Mouse (Mus musculus) heart, adult 8-10 months (tissue): ENCODE results near the gene Arl15. TPM values are rescaled to one million over a fixed set of nuclear protein-coding genes. Genes with fewer than 3 reads are reported as not detected.

Experiments
- DNase-seq: peaks from one replicate; pipeline ENCODE4 v3.0.0; 2022; ENCODE audit warnings: low spot score
- total RNA-seq, 4 experiments: library from RNA; stranded (reverse); gene quantifications; 2 replicates each; pipeline ENCODE4 v1.2.4; 2022

Arl15 gene
- total RNA-seq, 4 experiments from 2014 or later: 7.1 to 8.2 (median 8.0) TPM

DNA sequence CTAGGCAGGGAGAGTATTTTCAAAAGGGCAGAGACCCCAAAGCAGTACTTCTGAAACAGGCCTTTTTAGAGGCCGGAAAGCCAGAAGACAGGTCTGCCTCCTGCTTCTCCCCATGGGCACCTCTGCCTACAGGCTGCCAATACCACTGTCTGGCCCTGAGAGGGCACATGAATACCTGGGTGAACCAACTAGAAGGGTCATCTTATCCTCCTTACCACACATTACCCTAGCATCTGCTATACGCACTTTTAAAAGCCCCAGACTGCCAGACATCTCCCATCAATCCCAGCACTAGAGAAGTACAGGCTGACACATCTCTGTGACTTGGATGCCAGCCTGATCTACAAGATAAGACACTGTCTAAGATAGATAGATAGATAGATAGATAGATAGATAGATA, 259.0 kb downstream of the Arl15 start:
- DNase-seq: no peak

DNA sequence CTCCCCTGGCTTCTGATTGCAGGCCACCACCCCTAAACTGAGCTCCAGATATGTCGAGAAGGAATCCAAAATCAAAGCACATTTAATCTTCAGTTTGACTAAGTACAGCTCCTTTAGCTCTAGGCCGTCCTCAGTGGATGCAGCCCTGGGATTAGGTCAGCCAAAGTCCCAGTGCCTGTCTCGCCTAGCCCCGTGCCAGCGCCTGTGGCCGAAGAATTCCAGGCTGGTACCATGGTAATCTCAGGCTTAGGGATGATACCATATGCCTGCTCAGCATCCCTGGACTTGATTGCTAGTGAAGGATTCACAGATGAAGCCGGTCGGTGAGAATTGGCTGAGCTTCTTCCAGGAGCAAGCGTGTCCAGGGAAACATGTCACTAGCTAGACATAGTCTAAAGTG, 261.4 kb downstream of the Arl15 start:
- no peak for DNase-seq

- no peak for DNase-seq
Observed at GRCm38 (mm10) chr13:114060258-114060657, 266.0 kb downstream of the Arl15 start.

DNA sequence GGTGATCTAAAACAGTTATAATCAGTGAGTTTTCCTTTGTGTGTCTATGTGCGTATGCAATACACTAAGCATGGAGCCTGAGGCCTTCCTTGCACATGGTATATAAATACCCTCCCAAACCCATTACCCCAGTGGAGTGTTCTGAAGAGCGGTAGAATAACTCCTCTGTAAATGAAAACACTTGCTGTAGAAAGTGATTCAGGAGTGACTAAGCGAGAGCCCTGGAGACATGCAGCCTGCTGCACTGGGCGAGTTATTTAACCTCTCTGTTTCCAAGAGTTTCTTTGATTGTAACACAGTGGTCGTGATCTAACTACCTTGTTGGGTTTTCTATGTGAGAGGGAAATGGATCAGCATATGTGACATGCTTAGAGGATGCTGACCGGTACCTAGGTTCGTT, 266.9 kb downstream of the Arl15 start:
- DNase-seq: no peak

- peak; percentile 10 for DNase-seq
Observed at GRCm38 (mm10) chr13:114064069-114064468, 269.8 kb downstream of the Arl15 start.

DNA sequence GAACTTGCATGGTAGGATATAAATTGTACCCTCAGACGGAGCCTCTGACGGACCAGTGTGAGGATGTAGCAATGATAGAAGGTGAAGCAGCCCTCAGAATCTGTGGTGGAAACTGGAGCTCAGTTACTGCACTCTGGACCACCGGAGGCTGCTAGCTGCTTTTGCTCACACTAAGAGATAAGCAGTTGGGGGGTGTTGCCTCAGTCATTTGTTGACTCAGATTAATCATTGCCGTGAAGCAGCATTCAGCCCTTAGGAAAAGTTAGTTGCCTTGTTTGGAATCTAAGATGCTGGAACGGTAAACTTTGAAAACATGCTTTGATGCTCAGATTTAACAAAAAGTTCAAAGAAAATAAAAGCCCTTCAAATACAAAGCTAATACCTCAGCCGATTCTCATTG, 270.7 kb downstream of the Arl15 start:
- DNase-seq: no peak

DNA sequence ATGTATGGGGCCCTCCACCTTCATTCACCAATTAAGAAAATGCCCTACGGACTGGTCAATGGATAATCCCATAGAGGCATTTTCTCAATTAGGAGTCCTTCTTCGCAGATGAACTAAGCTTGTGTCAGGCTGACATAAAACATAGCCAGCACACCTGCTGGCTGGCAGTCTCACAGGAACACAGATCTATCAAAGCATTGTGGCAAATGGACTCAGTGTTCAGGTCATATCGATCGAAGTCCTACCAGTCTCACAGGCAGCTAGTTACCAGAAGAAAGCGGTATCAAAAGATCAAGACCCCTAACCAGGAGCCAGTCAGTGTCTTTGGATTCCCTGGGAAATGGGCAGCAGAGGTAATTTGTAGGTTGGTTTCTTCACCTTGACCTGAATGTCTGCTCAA, 274.1 kb downstream of the Arl15 start:
- DNase-seq: no peak

- DNase-seq: no peak
Observed at GRCm38 (mm10) chr13:114071439-114071838, 277.1 kb downstream of the Arl15 start.

DNA sequence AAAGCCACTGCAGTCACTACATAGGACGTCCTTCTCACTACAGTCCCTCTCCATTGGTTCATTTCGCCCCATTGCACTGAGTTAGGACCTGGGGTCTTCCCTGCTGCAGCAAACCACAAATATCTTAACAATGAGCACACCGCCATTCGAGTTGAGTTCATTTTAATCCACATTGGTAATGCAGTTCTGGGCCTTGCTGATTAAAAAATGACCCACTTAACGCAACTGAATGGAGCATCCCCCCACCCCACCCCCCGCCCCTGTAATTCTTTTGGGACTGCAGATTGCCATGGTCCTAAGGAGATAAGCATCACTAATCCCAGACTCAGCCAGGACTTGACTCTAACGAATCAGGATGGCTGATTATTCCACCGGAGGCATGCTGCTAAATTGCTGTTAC, 280.2 kb downstream of the Arl15 start:
- no peak for DNase-seq

- peak; percentile 48 for DNase-seq
Observed at GRCm38 (mm10) chr13:114075724-114076384, 281.5 kb downstream of the Arl15 start.

DNA sequence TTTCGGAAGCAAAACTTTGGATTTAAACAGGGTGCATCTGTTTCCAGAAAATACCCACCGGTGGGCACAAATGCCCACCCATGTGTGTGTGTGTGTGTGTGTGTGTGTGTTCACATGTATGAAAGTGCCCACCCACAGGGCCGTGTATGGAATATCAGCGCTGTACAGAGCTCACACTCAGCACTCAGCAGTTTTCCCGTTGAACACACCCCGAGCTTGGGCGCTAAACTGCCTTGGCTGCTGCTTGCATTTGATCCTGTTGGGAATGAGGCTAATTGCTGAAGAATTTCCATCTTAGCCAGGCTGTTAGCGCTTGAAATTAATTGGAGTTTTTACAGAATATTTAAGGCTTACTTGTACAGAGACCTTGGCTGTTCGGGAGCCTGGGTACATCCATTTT, 282.9 kb downstream of the Arl15 start:
- DNase-seq: no peak

- DNase-seq: no peak
Observed at GRCm38 (mm10) chr13:114077584-114078270, 283.4 kb downstream of the Arl15 start.

DNA sequence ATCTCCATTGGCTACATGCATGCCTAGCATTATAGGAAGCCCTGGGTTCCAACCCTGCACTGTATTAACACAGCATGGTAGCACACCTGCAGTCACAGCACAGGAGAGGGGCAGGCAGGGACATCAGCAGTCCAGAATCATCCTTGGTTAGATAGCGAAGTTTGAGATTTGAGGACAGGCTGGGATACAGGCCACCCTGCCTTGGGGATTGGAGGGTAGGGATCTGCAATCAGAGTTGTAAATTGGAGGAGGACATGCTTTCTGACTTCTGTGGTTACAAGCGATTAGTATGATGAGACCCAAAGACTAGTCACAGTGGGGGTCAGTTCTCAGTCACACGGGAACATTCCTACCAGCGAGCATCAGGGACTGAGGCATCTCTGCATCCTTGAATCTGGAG, 284.5 kb downstream of the Arl15 start:
- DNase-seq: no peak

- DNase-seq: no peak
Observed at GRCm38 (mm10) chr13:114079751-114080150, 285.4 kb downstream of the Arl15 start.

GRCm38 (mm10) chr13:114080491-114080890, 286.2 kb downstream of the Arl15 start:
- no peak for DNase-seq

DNA sequence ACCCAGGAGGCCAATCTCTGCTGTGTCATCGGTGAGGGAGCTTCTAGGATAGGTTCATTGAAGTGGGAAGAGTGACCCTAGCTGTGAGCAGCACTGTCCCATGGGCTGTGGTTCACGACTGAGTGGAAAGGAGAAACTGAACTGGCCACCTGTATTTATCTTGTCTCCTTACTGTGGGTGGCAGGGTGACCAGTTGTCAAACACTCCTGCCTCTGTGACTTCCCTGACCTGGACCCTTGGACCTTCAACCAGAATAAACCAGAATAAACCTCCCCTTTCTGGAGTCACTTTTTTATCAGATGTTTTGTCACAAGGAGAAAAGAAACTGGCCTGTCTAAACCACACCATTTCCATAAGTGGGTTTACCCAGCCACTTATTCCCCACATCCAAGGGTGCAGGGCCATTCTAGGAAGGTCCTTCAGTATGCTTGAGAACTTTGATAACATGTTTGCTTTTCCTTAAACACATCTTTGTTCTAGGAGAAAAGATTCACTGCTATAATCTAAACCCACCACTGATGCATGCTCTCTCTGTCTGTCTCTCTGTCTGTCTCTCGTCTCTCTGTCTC, 289.3 kb downstream of the Arl15 start:
- DNase-seq: no peak

GRCm38 (mm10) chr13:114085442-114085841, 291.1 kb downstream of the Arl15 start:
- no peak for DNase-seq

GRCm38 (mm10) chr13:114086325-114086724, 292.0 kb downstream of the Arl15 start:
- no peak for DNase-seq

GRCm38 (mm10) chr13:114086801-114087200, 292.5 kb downstream of the Arl15 start:
- DNase-seq: no peak

- DNase-seq: no peak
Observed at GRCm38 (mm10) chr13:114087696-114088465, 293.6 kb downstream of the Arl15 start.

DNA sequence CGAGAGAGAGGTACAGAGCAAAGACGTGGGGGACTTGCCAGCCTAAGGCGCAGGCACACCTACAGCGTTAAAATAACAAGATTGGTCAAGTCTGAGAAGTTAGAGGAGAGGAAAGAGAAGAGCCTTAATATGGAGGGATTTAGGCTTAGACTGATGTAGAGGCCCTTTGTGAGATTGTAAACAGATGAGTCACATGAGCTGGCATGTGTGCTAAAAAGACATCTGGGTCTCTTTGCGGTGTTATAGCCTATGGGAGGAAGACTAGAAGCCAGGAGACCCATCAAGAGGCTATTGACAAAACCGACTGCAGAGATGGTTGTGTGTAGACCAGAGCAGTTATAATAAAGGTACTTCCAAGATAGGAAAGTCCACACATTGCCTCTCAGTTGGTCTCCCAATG, 296.5 kb downstream of the Arl15 start:
- DNase-seq: no peak

GRCm38 (mm10) chr13:114091231-114091630, 296.9 kb downstream of the Arl15 start:
- DNase-seq: no peak
